Mouse (Mus musculus) cerebellum, adult 2 months (tissue): ENCODE data around the gene Astn2.

ENCODE experiments used
- CTCF ChIP-seq: fragments of 200-500 bp; IDR thresholded peaks from 2 replicates; pipeline ENCODE4 v1.5.1; 2011; ENCODE audit warnings: low read depth, mild to moderate bottlenecking, control low read depth, low read length, moderate library complexity, borderline replicate concordance; ENCODE audit not compliant: insufficient read depth
- POLR2A ChIP-seq: fragments of 200-500 bp; IDR thresholded peaks from 2 replicates; pipeline ENCODE4 v1.6.1; 2011; ENCODE audit warnings: low read length, control low read depth, borderline replicate concordance; ENCODE audit not compliant: insufficient read depth

DNA sequence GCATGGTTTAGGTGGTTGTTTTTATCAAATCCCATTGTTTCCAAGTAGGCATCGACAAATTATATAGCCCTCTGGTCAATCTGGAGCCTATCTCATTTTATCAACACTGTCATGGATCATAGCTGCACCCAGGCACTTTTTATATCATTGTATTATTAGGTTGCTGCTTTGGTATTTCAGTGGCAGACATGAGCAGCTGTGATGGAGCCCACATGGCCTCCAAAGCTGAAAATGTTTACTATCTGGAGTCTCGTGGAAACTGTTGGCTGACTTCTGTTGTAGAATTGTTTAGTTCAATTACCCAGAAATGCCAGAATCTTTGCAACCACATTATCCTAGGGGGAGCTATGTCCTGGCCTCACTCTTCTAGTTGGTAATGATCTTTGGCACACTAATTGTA lies 732.1 kb downstream of the Astn2 start:
- TF ChIP-seq CTCF (no peak), POLR2A (no peak)
